Mouse (Mus musculus) granulocyte monocyte progenitor cell, adult 5-6 weeks (primary cell): ENCODE measurements around the gene Esd. TPM values are rescaled to one million over a fixed set of nuclear protein-coding genes. Genes with fewer than 3 reads are reported as not detected.

Source experiments
- ATAC-seq: replicated peaks from 2 replicates; pipeline ENCODE4 v1.8.0; 2016; ENCODE audit warnings: mild to moderate bottlenecking, moderate TSS enrichment, inconsistent platforms; ENCODE audit not compliant: poor library complexity, severe bottlenecking
- total RNA-seq, 2 experiments: library from RNA; stranded (forward) in 1 of 2; stranded (reverse) in 1 of 2; fragments of 200-712, 200-1000 nt in 1 of 2; fragments of >200 nt in 1 of 2; fragmentation: Nextera tagmentation in 1 of 2; gene quantifications; 2 replicates each; pipeline ENCODE4 v1.2.3; 2014 to 2017

Esd gene
- total RNA-seq (2014; fragmentation: Nextera tagmentation) (154 and 158 TPM in 2 replicates), total RNA-seq (2017) (231 and 250 TPM in 2 replicates)

DNA sequence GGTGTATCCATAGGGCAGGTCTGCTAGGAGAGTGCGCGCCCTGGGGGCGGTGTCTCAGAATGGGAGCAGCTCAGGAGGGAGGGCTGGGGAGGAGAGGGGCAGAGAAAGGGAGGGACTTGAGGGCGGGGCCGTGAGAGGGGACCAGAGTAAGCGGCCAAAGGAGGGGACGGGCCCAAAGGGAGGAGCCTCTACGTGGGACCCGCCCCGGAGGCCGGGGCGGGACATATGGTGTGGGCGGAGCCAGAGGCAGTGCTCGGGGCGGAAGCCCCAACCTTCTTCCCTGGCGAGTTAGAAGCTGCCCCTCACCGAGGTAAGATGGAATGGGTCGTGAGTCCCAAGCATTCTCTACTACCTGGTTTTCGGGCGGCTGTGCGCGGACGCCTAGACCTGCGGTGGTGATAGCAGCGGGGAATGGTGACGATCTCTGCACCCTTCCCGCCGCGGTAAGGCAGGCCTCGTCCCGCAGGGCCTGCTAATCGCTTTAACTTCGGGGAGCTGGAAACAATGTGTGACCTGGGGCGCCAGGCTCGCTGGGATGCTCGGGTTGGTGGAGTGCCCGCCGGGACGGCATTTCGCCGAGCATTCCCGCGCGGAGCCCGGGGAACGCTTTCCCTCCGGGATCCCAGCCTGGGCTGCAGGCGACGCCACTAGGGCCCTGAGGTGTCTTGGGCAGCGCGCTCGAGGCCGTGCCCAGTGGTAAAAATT is at the start of gene Esd:
Gene Esd (plus strand): TSS at position 219 of the 705 bp plus-strand sequence.
- ATAC-seq = peak; percentile 97

DNA sequence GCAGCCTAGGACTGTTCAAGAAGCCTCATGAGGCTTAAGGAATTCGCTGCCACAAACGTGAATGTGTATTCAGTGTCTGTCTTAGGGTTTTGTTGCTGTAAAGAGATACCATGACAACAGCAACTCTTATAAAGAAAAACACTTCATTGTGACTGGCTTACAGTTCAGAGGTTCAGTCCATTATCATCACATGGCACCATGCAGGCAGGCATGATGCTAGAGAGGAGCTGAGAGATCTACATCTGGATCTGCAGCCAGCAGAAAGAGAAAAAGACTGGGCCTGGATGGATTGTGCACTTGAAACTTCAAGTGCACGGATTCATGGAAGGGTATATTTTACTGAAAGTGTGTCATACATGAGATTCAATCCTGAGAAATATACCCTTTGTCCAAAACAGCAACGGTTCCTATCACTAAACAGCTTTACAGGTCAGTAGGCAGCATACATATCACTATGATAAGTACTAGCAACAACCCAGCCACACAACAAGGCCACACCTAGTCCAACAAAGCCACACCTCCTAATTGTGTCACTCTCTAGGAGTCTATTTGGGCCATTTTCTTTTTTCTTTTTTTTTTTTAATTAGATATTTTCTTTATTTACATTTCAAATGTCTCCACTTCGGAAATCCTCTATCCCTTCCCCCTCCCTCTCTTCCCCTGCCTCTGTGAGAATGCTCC is 47.7 kb upstream of the Esd start:
- ATAC-seq = no peak

DNA sequence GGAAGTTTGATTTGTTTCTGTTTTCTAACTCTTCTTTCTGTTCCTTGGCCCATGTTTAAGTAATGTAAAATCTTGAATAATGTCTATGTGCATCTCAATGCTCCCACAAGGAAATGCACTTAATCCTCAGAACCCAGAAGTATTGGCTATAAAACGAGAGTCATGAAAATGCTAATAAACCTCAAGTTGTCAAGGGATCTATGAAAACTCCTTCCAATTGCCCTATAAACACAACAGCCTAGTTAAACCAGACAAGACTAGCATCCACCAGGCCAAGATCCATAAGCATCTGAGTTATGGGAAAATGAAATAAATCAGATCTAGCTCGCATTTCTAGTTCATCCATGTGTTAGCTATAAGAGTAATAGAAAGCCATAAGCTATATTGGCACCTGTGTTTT is 40.1 kb upstream of the Esd start:
- ATAC-seq = no peak

DNA sequence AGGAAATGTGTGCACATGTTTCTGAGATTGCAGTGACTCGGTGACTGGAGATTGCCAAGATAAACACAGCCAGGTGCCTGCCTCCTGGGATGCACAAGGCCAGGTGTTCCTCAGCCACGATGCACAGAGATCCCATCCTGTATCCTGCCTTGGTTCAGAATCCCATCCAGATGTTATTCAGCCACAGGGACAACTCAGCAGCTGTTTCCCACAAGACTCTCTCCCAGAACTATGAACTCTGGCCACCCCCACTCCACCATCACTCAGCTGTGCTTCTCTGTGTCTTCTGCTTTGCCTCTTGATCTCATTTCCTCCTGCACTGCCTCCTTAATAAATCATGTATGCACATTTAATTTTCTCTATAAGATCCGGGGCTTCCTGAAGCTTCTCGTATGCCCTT is 35.3 kb upstream of the Esd start:
- no peak for ATAC-seq

DNA sequence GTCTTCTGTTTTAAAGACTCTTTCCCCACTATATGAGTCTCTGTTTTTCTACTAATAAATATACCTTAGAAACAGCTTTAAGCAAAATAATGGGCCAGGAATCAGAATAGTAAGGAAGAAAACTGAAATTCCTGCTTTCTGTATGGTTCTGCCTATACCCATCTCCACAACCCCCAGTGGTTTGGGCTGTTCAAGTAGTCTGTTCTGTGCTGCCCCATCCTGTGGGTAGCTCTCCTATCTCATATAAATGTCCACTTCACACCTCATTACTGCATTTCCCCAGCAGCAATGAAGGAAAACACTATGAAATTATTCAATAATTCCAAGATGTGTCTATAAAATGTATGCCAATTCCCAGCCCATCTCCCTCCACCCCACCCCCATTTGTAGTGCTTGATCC is 34.7 kb upstream of the Esd start:
- ATAC-seq = no peak

DNA sequence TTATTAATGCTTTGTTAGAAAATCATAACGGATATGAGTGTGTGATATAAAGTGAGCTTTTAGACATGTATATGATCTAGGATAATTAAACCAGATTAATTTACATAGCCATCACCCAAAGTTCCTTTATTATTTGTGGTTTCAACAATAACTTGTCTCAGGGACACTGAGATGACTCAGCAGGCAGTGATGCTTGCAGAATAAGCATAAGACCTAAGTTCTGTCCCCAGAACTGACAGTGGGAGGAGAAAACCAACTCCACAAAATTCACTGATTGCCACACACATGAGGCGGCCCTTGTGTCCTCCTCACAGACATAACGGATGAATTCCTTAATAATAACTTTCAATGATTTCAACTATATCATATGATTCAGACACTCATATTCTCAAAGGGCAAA is 32.9 kb upstream of the Esd start:
- peak; percentile 52 for ATAC-seq

DNA sequence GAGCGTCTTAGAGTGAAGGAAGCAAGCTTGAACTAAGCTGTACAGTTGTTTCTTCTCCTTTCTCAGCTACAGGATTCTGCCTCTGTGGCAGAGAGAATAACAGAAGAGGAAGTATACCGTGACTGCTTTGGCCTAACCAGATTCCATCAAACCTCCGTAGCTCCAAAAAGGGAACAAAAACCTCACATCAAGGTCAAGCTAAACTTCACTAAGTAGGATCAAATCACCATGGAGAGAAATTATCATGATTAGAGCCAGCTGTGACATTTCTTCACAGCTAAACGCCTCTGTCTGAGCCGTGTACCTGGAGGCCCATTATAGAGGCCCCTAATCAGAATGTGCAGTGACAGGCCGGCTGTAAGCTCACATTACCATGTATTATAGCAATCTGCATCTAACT is 28.2 kb upstream of the Esd start:
- peak; percentile 89 for ATAC-seq

DNA sequence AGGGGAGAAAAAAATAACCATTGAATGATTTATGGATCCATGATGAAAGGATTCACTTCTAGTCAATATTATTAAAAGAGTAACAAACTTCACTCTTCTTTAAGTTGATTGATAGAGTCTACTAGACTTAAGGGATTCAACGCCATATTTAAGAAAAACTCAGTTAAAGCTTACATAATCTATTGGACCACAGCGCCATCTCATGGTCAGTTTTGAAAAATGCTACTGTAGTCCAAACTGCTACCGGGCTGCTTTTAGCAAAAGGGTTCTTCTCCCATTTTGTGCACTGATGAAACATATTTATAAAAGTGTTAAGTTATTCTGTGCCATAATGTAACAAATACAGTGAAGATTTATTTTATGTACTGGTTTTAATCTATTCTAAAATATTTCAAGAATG is 23.0 kb upstream of the Esd start:
- ATAC-seq = peak; percentile 72

DNA sequence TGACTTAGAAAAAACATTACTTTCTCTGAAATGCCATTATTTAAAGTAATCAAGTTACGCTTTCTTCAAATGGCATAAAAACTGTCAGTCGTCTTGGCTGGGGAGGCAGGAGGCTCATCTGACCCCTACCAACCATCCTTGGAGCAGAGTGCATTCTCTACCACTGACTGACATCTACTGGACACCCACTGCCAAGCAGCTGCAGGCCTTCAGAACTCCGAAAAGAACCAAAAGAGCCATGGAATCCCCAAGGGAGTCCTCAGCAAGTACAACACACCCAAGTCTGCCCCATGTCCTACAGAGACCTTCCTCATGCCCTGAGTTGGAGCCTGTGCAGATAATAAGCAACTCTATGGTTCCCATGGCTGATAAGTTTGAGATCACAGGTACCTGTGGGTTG is 8.6 kb upstream of the Esd start:
- ATAC-seq = no peak

DNA sequence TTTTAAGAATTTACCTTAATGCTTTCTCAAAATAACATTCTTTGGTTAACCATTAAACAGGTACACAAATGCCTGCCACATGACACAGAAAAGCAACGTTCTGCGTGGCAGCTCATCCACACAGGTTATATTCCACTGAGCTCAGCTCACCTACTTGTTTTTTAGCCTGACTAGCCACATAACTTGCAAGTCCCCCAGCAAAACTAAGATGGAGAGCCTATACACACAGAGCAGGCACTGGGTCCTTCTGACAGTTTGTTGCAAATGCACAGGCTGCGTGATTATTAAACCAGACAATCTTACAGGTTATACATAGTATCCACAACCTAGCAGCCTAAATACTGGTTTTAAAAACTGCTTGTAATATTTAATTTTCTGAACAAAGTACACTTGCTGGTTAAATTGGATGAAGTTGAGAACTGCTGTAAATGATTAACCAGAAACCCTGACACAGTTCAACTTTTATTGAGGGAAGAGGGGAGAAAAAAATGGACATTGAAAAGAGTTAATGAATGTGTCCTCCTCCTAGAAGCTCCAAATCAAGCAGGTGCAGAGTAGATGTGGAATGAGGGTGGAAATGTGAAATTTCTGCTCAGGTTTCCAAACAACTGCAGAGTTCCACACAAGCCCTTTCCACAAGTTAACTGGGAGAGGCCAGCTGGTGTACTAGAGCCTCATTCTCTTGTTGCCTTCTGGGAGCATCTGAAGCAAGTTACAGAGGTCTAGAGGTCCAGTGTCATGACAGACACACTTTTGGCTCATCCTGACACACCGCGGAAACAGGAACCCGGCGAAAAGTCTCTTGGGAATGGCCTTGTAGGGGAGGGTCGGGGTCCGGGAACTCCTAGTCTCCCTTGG is 647 bp upstream of the Esd start:
- ATAC-seq = no peak

DNA sequence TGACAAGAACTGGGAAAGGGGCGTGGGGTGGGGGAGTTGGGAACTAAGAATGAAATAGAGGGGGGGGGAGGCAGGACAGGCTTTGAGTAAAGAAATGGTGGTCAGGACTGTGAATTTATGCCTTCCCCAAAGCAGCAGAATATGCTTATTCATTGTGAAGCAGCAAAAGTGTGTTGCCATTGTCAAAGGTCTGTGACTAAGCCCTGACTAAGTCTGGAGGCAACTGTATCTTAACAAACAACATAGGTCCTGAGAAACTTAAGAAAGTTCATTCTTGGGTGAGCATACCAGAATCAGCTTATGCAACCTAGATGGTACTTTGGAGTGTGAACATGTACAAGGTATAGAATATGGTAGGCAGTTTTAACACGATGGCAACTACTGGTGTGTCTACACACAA is 1.3 kb downstream of the Esd start:
- peak; percentile 10; the same call in 1 of the 2 replicates for ATAC-seq

DNA sequence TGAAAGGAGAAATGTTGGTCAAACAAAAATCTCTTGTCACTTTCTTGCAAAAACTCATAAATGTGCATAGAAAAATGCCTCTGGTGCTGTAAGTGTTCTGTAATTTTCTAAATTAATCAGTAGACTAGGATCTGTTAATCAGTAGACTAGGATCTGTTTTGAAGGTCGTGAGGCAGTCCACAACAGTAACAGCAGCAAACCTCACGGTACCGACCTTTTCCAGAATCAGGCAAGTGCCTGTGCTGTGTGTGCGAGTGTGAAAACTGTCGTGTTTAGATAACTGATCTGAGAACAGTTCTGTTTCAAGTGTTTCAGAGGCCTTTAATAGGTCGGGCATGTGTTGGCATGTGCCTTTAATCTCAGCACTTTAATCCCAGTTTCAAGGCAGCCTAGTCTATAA is 3.4 kb downstream of the Esd start:
- no peak for ATAC-seq

DNA sequence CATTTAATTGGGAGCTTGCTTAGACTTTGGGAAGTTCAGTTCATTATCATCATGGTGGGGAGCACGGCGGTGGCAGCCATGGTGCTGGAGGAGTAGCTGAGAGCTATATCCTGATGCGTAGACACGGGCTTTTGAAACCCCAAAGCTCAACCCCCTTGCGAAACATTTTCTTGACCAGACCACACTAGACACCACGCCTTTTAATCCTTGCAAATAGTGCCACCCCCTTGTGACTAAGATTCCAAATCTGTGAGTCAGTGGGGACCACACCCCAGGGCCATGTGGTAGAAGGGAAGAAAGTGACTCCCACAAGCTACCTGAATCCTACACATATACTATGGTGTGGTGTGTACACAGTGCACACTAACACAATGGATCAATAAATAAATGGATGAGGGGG is 4.8 kb downstream of the Esd start:
- ATAC-seq = peak; percentile 15

DNA sequence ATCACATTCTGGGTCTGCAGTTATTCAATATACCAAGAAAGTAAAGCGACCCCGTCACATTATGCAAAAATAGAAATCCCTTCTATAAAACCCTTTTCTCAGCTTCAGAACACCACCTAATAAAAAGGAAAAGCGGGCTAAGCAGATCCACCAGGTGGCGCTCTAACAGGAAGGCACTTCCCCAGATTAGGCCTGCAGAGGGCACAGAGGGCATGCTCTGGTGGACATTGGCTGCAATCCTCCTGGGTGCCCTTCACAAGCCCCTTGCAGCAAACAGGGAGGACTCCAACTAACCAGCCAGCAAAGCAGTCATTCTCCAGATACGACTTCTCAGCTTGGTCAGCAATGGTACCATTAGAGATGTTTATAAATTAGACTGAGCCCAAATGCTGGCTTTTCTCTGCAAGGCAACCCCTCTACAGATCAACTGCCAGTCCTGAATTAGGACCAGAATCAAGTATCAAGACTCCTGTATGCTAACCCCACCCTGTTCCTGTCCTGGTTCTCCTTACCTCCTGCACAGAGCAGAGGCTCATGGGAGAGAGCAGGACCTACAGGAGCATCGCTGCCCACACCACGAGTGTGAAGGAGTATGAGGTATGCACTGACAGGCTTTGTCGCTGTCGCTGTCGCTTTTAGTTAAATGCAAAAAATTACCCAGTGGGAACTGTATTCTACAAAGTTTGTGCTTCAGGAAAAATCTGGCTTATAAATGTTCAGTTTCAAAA is 32.3 kb downstream of the Esd start:
- peak; percentile 93 for ATAC-seq

DNA sequence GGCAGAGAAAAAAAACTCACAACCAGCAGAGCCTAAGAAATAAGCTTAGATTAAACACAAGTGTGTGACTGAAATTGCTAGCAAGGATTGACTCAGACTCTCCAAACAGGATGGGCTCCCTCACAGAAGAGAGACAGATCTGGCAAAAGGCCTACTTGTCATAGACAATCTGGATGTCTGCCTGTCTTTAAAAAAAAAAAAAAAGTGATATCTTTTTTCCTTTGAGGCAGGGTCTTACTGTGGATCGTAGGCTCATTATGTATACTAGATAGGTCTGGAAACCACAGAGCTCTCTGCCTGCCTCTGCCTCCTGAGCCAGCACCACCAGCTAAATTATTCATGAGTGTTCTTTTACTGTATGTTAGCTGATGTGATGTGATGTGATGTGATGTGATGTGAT is 35.8 kb downstream of the Esd start:
- ATAC-seq = no peak

DNA sequence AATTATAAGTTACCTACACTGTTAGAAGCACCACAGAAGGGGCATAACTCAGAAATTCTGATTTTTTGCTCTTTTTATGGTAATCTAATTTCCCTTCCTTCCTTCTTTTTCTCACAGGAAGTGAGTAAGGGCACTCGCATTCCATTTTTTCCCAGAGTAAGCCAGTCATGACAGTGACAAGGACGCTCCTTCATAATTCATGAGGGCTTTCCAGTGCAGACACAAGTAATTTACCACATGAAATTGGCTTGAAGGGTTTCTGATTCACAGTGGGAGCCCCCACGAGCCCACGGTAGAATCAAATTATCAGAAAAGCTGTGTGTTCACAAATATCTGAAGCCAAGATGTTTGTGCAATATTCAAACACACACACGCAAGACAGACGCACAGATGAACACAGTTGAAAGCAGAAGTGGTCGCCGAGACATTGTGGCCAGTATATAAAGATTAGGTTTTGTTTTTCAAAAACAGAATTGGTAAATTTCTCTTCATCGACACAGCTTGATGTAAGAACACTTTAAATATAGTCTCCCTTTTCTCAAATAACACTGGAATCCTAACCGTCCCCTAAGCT is 42.0 kb downstream of the Esd start:
- peak; percentile 97 for ATAC-seq

DNA sequence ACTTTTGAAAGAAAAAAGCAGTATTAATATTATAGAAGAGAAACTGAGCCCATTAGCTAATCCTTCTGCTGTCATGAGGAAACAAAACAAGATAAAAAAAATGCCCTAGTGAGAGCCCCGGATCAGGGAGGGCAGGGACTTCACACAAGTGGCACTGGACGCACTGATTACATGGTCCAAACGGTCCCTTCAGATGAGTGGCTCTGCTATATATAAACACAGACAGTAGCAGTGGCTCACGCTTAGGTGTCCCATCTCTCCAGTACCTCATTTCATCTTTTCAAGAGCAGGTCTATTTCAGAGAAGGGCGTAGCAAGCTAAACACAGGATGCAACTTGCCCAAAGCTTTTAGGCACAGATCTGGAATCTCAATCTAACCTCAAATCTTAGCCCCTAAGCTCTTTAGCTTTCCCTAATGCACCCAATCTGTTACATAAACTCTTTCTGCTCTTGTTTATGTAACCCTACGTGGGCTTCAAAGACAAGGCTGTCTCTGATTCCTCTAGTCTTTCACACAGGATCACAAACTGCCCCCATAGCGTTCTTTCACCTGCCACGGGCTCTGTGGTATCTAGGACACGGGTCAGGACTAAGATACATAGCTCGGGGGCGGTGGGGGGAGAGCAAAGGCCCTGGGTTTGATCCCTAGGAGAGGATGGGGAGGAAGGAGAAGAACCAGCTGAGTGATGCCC is 52.3 kb downstream of the Esd start:
- ATAC-seq = no peak

DNA sequence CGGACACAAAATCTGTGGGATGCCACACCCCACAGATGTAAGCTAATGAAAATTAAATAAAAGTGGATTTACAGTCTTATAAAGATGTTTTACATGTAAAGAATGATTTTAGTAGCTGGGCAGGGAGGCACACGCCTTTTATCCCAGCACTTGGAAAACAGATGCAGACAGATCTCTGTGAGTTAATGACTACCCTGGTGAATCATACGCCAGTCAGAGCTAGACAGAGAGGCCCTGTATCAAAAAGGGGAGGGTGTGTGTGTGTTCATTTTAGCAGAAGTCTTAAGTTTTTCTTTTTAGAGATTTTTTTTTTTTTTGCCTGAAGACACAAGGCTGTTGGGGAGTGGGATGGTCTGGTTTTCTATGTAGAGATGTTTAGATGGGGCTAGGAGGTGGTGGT is 55.6 kb downstream of the Esd start:
- ATAC-seq = no peak

DNA sequence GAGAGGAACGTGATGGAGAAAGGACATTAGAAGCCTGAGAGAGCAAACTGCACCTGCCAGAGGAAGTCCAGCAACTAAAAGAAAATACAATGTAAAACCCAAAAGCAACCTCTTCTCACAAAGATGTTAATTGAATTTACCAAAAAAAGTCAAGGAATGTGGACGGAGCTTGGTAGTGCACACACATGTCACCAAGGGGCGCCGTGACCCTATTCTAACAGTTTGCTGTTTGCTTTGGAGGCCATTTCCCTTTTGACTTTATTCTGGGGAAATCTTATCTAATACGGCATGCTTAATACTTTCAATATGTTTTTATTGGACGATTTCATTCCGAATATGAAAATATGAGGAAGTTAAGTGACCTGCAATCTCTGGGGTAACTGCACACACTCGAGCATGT is 56.7 kb downstream of the Esd start:
- ATAC-seq = no peak

DNA sequence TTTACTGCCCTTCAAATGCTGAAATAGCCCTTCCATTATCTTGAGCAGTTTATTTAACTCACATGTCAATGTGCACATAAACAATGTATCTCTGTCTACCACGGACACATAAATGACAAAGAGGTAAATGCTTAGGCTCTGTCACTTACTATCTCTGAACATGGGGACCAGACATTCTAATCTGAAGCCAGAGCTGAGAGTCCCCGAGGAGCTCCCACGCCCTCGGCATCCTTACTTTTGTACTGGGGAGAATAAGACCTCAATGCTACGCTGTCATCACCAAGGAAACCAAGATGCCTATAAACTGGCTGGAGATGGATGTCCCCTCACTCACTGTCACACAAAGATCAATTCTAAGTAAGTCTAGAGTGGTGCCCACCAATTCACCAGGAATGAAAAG is 58.4 kb downstream of the Esd start:
- no peak for ATAC-seq
